Mouse (Mus musculus): ENCODE results near the gene Stab1.

Gene Stab1

DNA sequence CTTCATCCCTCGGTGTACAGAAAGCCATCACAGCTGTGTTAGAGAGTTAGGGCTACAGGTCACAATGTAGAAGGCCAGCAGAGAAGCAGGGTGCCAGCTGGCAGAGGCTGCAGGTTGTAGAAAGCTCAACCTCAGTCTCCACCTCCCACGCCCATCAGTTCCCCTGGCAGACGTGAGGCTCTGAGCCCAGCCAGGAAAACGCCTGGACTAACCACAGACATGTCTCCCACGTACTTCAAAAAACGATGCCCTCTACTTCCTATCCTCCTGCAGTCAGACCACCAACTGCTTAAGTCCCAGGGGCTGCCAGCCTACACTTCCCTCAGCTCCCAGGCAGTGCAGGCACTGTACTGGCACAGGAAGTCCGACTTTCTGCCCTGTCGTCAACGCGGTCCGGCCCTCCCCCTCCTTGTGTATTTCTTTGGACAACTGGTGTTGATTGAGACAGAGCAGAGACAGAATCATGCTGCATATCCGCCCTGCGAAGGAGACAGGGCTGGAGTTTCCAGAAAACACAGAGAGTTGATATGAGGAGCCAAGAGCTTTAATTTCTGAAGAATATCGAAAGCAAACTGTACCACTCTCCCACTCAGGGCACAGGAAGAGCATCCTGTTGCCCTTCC, 26.6 kb upstream of the Stab1 start:
- peak; percentile 87 for DNase-seq (ENCODE audit: low read depth, low spot score)

DNA sequence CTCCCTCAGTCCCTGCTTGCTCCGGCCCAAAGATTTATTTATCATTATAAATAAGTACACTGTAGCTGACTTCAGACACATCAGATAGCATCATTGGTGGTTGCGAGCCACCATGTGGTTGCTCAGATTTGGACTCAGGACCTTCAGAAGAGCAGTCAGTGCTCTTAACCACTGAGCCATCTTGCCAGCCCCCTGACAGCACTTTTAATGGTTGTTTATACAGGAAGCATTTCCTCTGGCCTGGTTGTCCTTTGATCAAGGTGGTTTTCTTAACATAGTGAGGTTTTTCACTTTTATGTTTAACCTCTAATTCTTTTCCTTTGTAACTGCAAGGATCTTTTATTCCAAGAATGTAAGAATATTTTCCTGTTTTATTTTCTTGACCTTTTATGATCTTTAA, 26.0 kb upstream of the Stab1 start:
- DNase-seq (ENCODE audit: low read depth, low spot score), result no peak

DNA sequence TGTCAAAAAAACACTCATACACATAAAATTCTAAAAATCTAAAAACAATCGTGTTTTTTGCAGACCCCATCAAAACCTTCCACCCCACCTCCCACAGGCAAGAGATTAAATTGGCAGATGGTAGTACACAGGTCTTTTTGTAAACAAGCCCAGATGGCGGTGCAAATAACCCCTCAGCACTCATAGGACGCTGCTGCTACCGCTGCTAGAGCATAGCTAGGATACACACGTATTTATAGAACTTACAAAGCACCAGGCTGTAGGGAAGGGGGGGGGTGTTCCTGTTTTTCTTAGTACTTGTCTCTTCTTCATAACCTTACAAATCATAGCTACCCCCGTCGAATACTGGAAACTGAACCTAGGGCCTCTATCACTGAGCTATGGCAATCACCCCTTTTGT, 25.4 kb upstream of the Stab1 start:
- DNase-seq (ENCODE audit: low read depth, low spot score), result peak; percentile 67

DNA sequence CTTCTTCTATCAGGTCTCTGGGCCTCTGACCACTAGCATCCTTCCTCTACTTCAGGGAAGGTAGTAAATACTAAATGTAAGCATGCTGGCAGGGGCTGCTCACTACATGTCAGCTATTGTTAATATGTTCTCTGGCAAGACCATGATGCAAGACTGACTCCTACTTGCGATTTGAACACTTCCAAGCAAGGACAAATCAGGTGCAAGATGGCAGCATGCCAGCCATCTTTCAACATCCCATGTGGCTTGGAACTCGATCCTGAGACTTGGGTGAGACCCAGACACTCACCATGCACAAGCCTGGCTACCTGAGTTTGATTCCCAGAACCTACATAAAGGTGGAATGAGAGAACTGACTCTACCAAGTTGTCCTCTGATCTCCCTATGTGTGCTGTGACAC, 23.5 kb upstream of the Stab1 start:
- DNase-seq (ENCODE audit: low read depth, low spot score), result peak; percentile 66

DNA sequence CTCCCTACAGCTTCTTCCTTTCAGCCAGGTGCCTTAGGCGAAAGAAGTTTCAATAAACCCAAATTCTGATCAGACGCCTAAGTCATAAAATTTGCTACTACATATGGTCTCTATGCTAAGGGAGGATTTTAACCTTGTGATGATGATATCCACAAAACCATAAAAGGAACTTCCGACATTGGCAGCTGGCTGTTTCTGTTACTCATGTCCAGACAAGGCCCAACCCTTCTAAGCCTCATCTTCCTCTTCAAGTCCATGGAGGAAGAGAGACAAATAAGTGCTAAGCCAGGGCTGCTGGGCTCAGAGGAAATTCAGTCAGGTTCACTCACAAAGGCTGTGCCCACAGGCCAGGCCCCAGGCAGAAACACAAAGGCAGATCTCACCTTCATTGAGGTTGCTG, 20.9 kb upstream of the Stab1 start:
- DNase-seq (ENCODE audit: low read depth, low spot score), result no peak

DNA sequence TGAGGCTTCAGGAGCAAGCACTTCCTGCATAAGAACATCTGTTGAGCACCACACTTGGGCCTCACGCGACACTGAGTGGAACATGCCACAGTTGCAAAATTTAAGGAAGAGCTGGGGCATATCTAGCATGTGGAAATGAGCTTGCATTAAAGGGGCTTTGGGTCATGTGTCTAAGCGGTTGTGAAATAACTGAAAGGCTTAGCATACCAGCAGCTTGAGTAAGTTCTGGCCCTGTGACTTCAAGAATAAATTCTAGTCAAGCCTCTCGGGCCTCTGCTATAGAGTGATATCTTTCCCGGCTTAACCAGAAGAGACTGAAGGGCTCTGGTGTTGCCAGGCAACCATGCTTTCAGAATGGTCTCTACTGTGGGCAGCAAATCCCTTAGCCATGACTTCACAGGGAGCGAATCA, 20.3 kb upstream of the Stab1 start:
- peak; percentile 65 for DNase-seq (ENCODE audit: low read depth, low spot score)

DNA sequence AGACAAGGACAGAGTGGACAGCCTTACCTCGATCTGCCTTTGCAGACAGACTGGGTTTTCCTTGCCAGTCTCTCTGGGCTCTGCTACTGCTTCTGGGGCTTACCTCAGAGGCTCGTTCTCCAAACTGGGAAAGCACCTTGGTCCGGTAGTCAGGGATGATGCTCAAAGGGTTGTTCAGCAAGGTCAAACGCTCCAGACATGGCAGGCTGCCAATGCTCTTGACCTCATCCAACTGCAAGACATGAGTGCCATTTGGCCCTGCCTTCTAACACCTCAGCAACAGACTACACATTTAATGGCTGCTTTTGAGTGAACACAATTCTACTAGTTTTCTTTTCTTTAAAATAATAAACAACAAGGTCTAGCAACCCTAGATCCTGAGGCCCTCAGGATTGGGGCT, 18.2 kb upstream of the Stab1 start:
- DNase-seq (ENCODE audit: low read depth, low spot score), result peak; percentile 45

DNA sequence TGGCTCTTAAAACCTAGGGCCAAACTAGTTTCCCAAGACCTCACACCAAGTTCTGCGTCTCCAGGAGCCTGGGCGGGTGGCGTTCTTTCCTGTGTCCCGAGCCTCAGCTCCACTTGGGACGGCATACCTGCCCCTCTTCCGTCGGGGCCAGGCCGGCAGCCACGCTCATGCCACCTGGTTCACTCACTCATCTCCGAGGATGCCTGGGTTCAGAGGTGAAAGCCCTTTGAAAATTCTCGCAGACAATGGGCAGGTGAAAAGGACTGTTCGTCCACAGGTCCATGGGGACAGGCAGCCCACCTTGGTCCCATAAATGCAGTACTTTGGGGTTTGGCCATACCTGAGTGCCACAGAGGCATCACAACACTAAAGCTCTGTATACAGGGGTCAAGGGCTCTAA, 15.8 kb upstream of the Stab1 start:
- no peak for DNase-seq (ENCODE audit: low read depth, low spot score)

DNA sequence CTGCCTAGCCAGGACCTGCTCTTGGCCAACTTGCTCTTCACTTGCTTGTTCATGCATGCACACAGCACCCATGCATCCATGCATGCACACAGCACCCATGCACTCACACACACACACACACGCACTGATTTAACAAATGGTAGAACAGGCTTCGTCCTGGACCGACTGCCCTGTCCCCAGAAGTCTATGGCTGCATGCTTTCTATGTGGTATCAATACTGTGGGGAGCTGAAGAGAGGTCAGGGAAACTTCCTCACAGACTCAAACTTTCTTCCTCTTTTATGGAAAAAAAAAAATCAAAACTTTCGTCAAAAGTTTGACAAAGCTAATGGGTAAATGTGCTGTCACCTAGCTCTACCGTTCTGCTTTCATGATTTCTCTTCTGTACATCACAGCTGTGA, 15.1 kb upstream of the Stab1 start:
- no peak for DNase-seq (ENCODE audit: low read depth, low spot score)

DNA sequence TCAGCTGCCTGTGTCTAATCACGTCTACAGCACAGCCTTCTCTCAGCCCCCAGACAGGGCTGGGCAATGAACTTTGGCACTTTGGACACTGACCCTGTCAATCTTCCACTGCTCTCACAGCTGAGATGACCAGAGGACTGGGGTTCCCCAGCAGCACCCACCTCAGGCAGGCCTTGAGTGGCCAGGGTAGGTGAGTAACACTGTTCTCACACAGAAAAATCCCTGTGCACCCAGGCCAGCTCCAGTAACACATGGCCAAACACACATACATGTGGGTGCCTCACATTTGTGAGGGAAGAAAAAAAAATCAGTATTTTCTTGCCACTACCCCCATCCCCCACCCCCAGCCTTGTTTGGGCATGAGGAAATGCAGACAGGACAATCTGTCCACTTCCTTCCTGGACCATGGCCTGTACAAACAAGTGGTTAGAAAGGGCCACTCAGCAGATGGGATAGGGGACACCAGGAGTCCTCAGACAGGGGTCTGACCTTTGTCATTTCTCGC, 14.4 kb upstream of the Stab1 start:
- DNase-seq (ENCODE audit: low read depth, low spot score), result no peak

DNA sequence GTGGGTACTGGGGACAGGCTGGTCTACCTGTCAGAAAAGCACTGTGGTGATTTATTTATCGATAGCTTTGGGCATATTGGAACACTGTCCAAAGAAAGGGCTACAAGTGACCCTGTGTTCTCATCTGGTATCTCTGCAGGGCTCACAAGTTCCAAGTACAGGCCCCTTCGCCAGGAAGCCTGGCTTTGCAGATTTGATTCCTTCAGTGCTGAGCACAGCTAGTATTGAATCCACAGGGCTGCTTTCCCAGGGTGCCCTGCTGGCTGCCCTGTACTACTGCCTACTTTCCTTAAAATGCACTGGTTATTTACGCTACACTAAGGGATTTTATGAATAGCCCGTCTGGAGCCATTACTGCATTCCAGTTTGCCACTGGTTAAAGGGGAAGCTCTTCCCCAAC, 13.1 kb upstream of the Stab1 start:
- no peak for DNase-seq (ENCODE audit: low read depth, low spot score)

DNA sequence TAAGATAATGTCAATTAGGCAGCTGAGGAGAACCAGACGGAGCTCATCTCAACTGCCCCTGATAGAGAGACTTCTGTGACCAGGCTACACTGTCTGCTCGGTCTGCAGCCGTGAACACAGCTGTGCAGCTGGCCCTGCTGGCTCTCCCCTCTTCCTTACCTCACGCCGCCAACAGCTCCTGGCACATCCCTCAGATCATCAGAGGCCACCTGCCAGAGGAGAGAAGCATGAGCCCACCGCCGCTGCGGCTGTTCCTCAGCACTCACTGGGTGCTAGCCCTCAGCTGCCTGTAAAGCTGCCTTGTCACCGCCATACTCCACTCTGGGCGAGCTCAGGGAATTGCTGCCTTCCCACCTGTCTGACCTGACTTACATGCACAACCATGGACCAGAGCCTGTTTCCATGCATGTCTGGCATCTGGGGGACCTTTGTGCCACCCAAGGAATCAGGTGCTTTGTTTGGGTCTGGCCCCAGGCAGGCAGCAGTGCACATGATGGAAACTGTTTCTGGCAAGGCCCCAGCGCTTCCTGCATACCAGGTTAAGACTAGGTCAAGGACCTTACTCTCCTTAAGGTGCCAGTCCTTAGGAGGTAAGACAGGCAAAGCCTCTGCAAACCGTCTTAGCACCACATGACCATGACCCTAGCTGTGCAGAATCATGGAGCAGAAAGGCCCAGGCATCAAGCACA, 11.4 kb upstream of the Stab1 start:
- no peak for DNase-seq (ENCODE audit: low read depth, low spot score)

DNA sequence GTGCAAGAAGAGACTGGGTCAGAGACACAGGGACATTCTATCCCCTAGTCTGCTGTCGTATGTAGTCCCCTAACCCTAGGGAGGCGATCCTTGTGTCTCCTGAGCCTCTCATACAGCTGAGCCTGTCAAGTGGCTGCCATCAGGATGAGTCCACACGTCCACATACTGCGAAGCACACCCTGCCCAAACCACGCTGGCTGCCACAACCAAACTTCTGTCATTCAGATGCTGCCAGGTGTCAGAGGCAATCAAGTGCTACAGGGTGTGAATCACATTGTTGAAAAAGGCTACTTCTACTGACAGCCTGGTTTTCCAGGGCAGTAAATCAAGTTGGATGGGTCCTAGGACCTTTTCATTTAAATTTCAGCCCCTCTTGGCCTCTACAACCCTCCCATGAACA, 9.3 kb upstream of the Stab1 start:
- DNase-seq (ENCODE audit: low read depth, low spot score), result no peak

DNA sequence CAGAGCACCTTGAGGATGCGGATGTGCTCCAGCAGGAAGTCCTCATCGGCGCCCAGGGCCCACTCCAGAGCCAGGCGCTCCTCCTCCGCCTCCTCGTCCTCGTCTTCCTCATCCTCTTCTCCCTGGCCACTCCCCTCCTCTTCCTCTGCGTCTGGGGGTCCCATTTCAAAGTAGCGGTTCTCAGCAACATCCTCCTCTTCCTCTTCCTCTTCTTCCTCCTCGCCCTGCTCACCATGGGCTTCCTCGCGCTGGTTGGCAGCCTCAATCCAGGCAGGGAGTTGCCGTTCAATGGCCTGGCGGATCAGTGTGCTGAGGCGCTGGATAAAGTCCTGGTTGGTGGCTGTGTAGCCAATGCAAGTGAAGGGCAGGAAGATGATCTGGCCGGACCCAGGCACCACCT, 8.8 kb upstream of the Stab1 start:
- no peak for DNase-seq (ENCODE audit: low read depth, low spot score)

DNA sequence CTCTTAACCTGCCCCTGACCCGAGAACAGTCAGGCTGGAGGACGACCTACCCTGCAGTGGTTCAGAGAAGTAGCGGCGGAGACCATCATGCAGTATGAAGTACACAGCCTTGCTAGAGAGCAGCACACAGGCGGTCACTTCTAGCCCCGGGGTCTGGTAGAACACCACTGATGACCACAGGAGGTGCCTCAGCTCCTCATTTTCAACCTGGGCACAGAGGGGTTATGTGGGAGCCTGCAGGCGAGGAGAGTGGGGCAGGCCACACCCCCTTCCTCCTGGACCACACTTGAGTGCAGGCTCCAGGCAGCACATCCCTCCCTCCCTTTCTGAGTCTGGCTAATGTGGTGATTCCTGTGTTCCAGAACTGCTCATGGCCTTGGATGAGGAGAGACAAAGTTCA, 5.1 kb upstream of the Stab1 start:
- DNase-seq (ENCODE audit: low read depth, low spot score), result no peak

DNA sequence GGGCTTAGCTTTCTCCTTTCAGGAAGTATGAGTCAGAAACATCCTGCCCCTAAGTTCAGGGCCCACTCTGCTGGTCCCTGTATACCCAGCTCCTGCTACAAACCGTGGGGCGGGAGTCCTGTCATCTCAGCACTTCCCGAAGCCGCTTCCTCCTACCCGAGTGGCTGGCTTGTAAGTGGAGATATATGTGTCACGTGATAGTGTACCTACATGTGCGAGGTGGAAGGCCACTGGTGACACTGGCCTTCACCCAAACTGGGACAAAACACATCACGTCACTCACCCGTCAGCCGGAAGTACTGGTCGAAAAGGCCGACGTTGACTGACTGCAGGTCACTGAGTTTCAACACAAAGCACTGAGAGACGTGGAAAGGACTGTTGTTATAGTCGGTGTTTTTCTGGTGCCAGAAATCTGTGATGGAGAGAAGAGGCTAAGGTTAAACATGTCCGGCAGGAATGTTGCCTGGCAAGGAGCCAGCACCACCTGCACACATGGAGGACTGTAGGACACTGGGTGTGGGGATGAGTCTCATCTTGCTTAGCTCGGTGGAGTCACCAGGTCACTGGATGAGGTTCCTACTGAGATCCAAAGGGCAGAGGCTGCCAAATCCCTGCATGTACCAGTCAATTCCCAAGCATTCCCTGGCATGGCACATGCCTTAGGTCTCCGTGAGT, 4.5 kb upstream of the Stab1 start:
- DNase-seq (ENCODE audit: low read depth, low spot score), result peak; percentile 79

DNA sequence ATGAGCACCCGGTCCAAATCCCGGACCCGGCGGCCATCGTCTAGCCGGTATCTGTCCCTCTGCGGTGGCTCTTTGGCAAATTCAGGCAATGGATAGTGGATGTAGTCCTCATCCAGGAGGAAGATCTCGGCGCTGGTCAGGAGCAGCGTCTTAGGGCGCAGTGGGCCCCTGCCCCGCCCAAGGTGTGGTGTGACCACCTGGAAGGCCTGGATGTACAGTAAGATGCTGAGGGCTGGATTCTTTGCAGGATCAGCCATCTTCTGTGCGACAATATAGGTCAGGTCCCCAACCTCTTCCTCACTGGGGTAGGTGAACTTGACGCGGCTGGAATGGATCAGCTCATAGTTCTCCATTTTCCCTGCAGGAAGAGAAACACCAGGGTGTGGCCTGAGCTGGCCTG, 3.4 kb upstream of the Stab1 start:
- DNase-seq (ENCODE audit: low read depth, low spot score), result no peak

DNA sequence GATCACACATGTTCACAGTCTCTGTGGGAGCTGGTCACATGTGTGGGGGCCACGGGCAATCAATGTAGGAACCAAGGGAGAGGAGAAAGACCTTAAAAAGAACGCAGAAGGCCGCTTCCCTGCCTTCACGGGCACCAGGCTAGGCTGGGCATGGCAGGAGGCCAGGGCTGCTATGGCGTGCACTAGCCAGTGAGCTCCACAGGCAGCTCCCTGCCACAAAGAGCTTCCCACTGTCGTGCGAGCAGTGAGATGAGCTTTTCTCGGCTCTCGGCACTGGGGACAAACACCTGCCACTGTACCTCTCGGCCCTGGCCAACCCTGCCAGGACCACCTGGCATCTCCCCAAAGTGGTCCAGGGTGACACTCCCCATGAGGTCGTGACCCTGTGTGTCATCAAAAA, 2.9 kb upstream of the Stab1 start:
- peak; percentile 50 for DNase-seq (ENCODE audit: low read depth, low spot score)

DNA sequence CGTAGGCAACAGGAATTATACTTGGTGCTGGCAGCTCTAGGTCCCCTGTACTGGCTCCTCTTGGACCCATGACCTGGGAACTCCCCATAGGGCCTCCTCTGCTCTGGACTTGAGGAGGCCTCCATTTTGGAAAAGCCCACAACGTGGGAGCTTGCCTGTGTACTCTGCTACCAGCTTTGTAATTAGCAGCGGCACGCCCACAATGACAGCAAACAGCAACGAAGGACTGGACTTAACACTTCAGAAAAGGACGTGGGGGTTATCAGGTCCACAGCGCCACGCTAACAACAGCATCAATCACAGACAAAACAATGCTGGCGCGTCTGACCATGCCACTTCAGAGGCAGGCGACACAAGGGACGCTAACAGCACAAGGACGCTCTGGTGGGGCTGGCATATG, 2.5 kb upstream of the Stab1 start:
- DNase-seq (ENCODE audit: low read depth, low spot score), result no peak

DNA sequence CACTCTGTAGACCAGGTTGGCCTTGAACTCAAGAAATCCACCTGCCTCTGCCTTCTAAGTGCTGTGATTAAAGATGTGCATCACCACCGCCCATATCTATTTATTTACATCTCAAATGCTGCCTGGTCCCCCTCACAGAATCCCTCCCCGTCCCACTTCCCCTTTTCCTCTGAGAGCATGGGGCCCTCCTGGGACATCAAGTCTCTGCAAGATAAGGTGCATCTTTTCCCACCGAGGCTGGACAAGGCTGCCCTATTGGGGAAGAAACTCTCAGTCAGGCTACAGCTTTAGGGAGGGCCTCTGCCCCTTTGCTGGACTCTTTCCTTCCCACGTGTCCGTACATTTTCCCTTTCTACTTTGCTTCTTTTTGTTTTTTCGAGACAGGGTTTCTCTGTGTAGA, 1.1 kb upstream of the Stab1 start:
- DNase-seq (ENCODE audit: low read depth, low spot score), result no peak

DNA sequence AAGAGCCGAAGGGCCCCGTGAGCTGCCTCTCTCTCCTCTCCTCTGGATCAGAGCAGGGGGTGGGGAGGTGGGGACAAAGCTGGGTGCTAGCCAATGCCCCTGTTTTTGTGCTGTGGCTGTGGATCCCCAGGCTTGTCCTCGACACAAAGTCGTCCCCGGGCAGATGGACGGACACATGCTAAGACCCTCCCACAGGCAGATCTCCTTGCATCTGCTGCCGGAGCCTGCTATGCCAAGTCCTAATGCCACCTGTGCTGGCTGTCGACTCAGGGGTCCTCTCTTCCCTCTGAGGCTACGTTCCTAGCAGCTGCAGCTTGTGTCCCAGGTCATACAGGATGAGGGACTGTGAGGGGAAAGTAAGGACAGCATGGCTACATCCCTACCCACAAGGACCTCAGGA, 1.6 kb downstream of the Stab1 start:
- DNase-seq (ENCODE audit: low read depth, low spot score), result no peak

DNA sequence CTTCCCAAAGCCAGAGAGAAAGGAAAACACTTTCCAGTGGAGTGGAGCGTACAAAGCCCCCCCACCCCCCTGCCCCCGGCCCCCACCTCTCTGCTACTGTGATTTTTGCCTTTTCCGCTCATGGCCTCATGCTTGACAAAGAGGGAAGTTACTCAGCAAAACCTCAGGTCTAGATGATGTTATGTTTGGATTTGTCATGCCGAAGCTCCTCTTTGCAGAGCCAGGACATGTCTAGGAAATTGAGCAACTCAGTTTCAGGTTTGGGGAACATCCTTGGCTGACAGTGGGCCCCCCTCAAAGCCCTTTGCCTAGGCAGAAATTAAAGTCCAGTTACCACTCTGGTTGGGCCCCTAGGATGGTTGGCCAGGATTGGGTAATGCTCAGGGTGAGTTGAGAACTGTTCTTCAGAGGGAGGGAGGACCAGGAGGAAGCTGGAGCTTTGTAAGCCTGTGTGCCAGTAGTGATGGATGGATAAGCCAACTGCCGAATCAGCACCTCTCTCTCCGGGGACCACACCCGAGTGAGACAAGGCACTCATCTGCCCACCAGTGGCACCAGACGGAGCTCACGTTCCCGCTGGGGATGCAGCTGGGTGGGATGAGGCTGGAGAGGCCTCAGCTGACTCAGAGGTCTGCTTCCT, 2.3 kb downstream of the Stab1 start:
- DNase-seq (ENCODE audit: low read depth, low spot score), result peak; percentile 50

DNA sequence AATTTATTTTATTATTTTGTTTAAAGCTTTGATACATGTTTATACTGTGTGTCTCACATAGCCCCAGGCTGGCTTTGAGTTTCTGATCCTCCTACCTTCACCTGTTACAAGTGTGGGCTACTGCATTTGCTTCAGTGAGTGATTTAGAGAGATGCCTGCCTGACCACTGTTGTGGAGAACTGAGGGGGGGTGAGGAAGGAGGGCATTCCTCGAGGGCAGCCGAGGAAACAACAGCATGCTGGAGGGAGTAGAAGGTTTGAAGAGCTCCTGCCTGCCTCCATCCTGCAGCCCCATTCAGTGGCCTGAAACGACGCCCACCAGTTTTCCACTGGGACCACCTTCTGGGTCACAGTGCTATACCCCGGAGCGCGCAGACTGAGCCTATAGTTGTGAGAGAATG, 3.0 kb downstream of the Stab1 start:
- DNase-seq (ENCODE audit: low read depth, low spot score), result no peak
